Mouse (Mus musculus): ENCODE measurements at regions not wholly inside any gene's neighbourhood (a gene's known extent, or its start where the extent isn't known, plus 50 kb on each side); places are given as distances from the start of the nearest gene placed in this dataset.

GRCm38 (mm10) chr14:98877956-98878355 lies 116.2 kb downstream of the Rpl36a-ps1 start:
- ATAC-seq (ENCODE audit: low FRiP score): no peak
- Histone ChIP-seq H3K4me3 (no peak overlapping the region), H3K27me3 (no peaks in the 10 kb centered on the region), H3K9ac (no peak overlapping the region), H3K4me2 (no peak overlapping the region), H3K4me1 (replicated peaks) (no peaks in the 10 kb centered on the region), H3K9me3 (0 out of 2 replicates have a peak, but pooled peaks cover 2% of the 10 kb centered on the region), H3K27ac (no peak overlapping the region), H3K36me3 (no peaks in the 10 kb centered on the region)
- 86% methylated on average over 3 of the region's 3 CpGs for WGBS

DNA sequence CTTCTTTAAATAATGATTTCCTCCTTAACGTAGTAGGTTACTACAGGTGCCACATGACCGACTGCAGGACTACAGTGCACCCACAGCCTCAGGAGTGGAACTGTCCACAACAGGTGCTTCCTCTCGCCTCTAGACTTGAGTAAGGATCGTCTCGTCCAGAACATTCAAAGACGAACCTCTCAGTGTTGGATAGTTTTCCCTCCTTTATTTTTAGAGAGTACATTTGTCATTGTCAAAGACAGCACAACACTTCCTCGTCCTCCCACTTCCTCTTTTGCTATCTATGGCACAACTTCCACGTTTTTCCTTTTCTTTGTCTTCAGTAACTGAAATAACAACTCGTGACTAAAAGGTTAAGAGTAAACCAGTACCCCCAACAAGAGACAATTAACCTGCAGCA lies 120.7 kb downstream of the Rpl36a-ps1 start:
- no peak for ATAC-seq (ENCODE audit: low FRiP score)

GRCm38 (mm10) chr14:98869888-98870287 lies 124.2 kb downstream of the Rpl36a-ps1 start:
- Histone ChIP-seq H3K9ac (no peak overlapping the region), H3K4me2 (no peak overlapping the region), H3K9me3 (no peaks in the 10 kb centered on the region), H3K36me3 (no peaks in the 10 kb centered on the region), H3K4me1 (replicated peaks) (no peaks in the 10 kb centered on the region), H3K27ac (no peak overlapping the region), H3K27me3 (no peaks in the 10 kb centered on the region), H3K4me3 (no peak overlapping the region)
- WGBS: 87% methylated on average over 6 of the region's 6 CpGs
- no peak for ATAC-seq (ENCODE audit: low FRiP score)

More for the DNA sequence above, 120.7 kb downstream of the Rpl36a-ps1 start:
- Histone ChIP-seq H3K36me3 (no peaks in the 10 kb centered on the region), H3K27me3 (no peaks in the 10 kb centered on the region), H3K9ac (no peak overlapping the region), H3K4me2 (no peak overlapping the region), H3K4me1 (replicated peaks) (no peaks in the 10 kb centered on the region), H3K4me3 (no peak overlapping the region), H3K27ac (no peak overlapping the region), H3K9me3 (no peaks in the 10 kb centered on the region)
- 79% methylated on average over 9 of the region's 9 CpGs for WGBS

GRCm38 (mm10) chr14:98866880-98867279 lies 127.2 kb downstream of the Rpl36a-ps1 start:
- no peak overlapping the region for H3K4me3 ChIP-seq
- H3K9ac ChIP-seq: no peak overlapping the region
- no peak overlapping the region for H3K27ac ChIP-seq
- no peak overlapping the region for H3K4me2 ChIP-seq
- no peaks in the 10 kb centered on the region for H3K36me3 ChIP-seq
- H3K27me3 ChIP-seq: no peaks in the 10 kb centered on the region
- no peak for ATAC-seq (ENCODE audit: low FRiP score)
- H3K4me1 ChIP-seq (replicated peaks): no peaks in the 10 kb centered on the region
- H3K9me3 ChIP-seq: no peaks in the 10 kb centered on the region

DNA sequence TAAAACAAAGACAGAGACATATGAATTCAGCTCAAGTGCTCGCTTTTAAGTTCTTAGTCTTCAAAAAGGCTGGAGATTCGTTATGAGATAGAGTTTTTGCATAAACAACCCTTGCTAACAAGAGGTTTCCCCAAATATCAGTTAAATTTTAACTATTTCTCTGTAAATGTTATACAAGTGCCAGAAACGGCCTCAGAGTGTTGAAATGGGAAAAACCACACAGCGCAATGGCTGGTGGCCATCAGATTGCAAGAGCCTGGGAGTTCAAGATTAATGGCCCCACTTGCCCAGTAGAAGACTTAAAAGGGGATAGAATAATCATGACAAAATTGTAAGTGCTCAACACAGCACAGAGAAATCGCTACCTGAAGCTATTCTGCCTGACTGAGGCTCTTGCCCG lies 130.1 kb downstream of the Rpl36a-ps1 start:
- 87% methylated on average over 6 of the region's 6 CpGs for WGBS
- no peak overlapping the region for H3K4me3 ChIP-seq
- no peaks in the 10 kb centered on the region for H3K4me1 ChIP-seq (replicated peaks)
- no peak overlapping the region for H3K27ac ChIP-seq
- ATAC-seq (ENCODE audit: low FRiP score): no peak
- H3K9me3 ChIP-seq: no peaks in the 10 kb centered on the region
- no peaks in the 10 kb centered on the region; the same call in 1 of the 2 replicates for H3K27me3 ChIP-seq
- H3K9ac ChIP-seq: no peak overlapping the region
- H3K36me3 ChIP-seq: no peaks in the 10 kb centered on the region
- H3K4me2 ChIP-seq: no peak overlapping the region

DNA sequence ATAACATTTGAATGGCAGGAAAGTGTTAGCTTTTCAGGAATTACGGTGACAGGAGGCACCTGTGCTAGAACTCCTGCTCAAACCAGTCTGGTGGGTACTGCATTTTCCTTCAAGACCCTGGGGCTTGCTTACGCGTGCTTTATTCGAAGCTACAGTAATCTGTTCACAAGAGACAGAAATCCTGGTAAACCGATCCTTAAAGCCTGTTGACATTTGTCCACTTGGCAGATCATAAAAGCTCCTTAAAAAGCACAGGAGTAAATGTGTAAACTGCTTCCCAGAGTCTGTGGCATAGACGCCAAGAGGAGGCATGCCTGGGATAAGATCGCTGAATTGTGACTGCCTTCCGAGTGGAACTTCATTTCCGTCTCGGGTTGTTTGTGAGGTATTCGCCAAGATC lies 130.5 kb downstream of the Rpl36a-ps1 start:
- ATAC-seq (ENCODE audit: low FRiP score): no peak
- Histone ChIP-seq H3K4me1 (replicated peaks) (no peaks in the 10 kb centered on the region), H3K9ac (no peak overlapping the region), H3K27ac (no peak overlapping the region), H3K9me3 (no peaks in the 10 kb centered on the region), H3K27me3 (peaks cover 3% of the 10 kb centered on the region; the same call in 1 of the 2 replicates), H3K4me3 (no peak overlapping the region), H3K4me2 (no peak overlapping the region), H3K36me3 (no peaks in the 10 kb centered on the region)
- 86% methylated on average over 11 of the region's 11 CpGs for WGBS

DNA sequence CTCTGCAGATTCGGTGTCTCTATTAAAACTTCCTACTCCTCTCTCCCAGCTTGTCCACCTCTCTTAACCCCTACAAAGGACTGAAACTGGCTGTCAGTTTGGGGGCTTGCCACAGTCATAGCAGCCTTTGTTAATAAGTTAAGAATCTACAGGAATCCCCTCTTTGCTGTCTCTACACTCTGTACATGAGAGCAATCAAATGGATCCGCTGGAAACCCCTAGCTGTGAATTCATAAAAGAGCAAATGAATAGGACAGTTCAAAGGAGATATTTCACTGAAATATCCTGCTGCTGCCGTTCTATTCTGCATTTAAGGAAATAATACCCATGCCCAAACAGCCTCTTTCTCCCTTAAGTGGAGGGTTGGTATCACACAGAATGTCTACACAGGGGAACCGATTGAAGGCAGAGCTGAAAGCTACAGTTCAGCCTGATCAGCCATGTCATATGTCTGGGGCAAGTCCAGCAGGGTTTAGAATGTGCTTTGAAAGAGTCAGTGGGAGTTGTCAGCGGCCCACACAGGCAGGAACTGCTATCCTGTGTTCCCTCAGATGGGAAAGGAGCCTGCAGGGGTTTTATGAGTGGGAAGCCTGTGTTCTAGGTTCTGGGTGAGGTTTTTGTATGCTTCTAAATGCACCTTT lies 131.9 kb downstream of the Rpl36a-ps1 start:
- no peak overlapping the region for H3K4me3 ChIP-seq
- H3K9me3 ChIP-seq: no peaks in the 10 kb centered on the region
- ATAC-seq (ENCODE audit: low FRiP score): no peak
- no peak overlapping the region for H3K4me2 ChIP-seq
- WGBS: 39% methylated on average over 5 of the region's 5 CpGs
- H3K27me3 ChIP-seq: peaks cover 3% of the 10 kb centered on the region; the same call in 1 of the 2 replicates
- no peaks in the 10 kb centered on the region for H3K36me3 ChIP-seq
- H3K27ac ChIP-seq: no peak overlapping the region
- no peaks in the 10 kb centered on the region for H3K4me1 ChIP-seq (replicated peaks)
- no peak overlapping the region for H3K9ac ChIP-seq

DNA sequence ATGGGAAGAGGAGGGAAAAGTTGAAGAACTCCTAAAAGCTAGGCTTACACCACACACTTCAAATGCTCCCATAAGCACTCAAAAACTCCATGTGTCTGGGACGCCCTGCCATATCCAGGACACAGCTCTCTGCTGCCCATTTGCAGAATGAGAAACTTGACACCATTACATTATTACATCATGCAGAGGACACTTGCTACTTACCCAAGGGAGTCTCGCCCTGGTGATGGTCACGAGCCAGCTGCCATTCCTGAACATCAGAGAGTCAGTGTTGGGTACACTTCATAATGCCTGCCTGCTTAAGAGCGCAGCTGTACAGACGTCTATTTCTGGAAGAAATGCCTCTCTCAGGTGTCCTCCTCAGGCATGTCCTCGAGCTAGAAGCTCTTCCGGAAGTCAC lies 135.3 kb downstream of the Rpl36a-ps1 start:
- Histone ChIP-seq H3K9me3 (no peaks in the 10 kb centered on the region), H3K4me3 (no peak overlapping the region), H3K36me3 (no peaks in the 10 kb centered on the region), H3K4me2 (no peak overlapping the region), H3K27ac (no peak overlapping the region), H3K27me3 (peaks cover 3% of the 10 kb centered on the region; the same call in 1 of the 2 replicates), H3K4me1 (replicated peaks) (no peaks in the 10 kb centered on the region), H3K9ac (no peak overlapping the region)
- ATAC-seq (ENCODE audit: low FRiP score): no peak
- WGBS: 85% methylated on average over 7 of the region's 7 CpGs

DNA sequence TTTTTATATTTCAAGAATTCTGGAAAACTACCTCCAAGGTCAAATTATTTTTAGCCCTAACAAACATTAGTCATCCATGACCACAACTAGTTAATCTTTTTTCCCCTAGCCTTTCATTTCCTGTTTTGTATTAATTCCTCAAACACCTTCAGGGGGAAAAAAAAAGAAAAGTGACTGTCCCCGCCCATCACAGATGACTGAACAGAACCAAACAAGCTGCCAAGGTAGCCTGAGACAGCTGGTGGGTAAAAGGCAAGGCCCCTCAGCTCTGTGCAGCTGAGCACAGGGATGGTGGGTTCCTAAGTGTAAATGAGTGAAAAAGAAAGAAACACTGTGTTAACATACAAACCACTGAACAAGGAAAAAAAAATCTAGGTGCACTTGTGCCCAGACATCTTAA lies 145.6 kb downstream of the Rpl36a-ps1 start:
- WGBS: 52% methylated on average over 1 of the region's 1 CpGs
- H3K4me2 ChIP-seq: no peak overlapping the region
- no peaks in the 10 kb centered on the region for H3K4me1 ChIP-seq (replicated peaks)
- no peaks in the 10 kb centered on the region for H3K36me3 ChIP-seq
- H3K9ac ChIP-seq: no peak overlapping the region
- H3K9me3 ChIP-seq: no peaks in the 10 kb centered on the region
- ATAC-seq (ENCODE audit: low FRiP score): no peak
- peaks cover 4% of the 10 kb centered on the region; the same call in 1 of the 2 replicates for H3K27me3 ChIP-seq
- H3K27ac ChIP-seq: no peak overlapping the region
- no peak overlapping the region for H3K4me3 ChIP-seq

DNA sequence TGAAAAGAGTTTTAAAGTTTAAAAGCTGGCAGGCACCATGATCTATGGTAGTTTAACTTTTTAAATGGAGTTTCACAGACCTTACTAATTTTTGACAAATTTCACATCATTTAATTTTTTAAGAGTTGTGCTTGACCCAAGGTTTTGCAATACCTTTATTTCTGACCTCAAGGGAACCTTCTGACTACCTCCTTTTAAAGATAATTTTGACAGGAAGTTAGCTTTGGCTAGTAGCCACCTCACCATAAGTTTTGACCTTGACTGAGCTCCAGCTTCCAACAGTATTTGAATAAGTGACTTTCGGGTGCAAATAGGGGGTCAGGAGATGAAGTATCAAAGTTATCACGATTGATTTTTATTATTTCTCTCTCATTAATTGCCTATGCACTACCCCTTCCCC lies 149.9 kb downstream of the Rpl36a-ps1 start:
- Histone ChIP-seq H3K4me2 (no peak overlapping the region), H3K27ac (no peak overlapping the region), H3K4me3 (no peak overlapping the region), H3K27me3 (peaks cover 4% of the 10 kb centered on the region; the same call in 1 of the 2 replicates), H3K4me1 (replicated peaks) (no peaks in the 10 kb centered on the region), H3K36me3 (no peaks in the 10 kb centered on the region), H3K9ac (no peak overlapping the region), H3K9me3 (no peaks in the 10 kb centered on the region)
- WGBS: 89% methylated on average over 2 of the region's 2 CpGs
- no peak for ATAC-seq (ENCODE audit: low FRiP score)

- WGBS: 75% methylated on average over 5 of the region's 5 CpGs
- Histone ChIP-seq H3K9me3 (no peaks in the 10 kb centered on the region), H3K4me3 (no peak overlapping the region), H3K27ac (no peak overlapping the region), H3K4me2 (no peak overlapping the region), H3K4me1 (replicated peaks) (peaks cover 17% of the 10 kb centered on the region), H3K36me3 (no peaks in the 10 kb centered on the region), H3K27me3 (no peaks in the 10 kb centered on the region), H3K9ac (no peak overlapping the region)
- no peak for ATAC-seq (ENCODE audit: low FRiP score)
Measured at GRCm38 (mm10) chr14:98834316-98834715, 159.8 kb downstream of the Rpl36a-ps1 start.

- H3K9ac ChIP-seq: no peak overlapping the region
- peaks cover 17% of the 10 kb centered on the region for H3K4me1 ChIP-seq (replicated peaks)
- peak; percentile 76 for ATAC-seq (ENCODE audit: low FRiP score)
- H3K27me3 ChIP-seq: no peaks in the 10 kb centered on the region
- H3K36me3 ChIP-seq: no peaks in the 10 kb centered on the region
- H3K9me3 ChIP-seq: no peaks in the 10 kb centered on the region
- H3K4me3 ChIP-seq: no peak overlapping the region
- H3K27ac ChIP-seq: peak overlapping the region; percentile 44; the same call in 1 of the 2 replicates
- 35% methylated on average over 13 of the region's 13 CpGs for WGBS
- H3K4me2 ChIP-seq: peak overlapping the region; percentile 32; the same call in 1 of the 2 replicates
Measured at GRCm38 (mm10) chr14:98833230-98833999, 160.7 kb downstream of the Rpl36a-ps1 start.

DNA sequence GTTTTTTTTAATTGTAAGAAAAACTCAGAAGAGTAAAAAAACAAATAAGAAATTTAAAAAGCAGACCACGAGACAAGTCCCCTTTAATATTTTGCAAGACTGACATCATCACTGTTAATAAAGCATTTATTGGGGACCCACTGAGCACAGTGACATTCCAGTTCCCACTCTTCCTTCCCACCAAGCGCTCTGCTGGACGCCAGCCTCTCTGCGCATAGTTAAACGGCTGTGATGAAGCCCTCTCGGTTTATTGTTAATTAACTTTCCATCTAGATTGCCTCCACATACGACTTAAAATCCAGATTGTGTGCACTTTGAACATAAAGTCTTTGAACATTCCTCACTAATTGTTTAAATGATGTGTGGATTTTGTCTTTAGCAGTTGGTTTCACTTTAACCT lies 161.7 kb downstream of the Rpl36a-ps1 start:
- 23% methylated on average over 7 of the region's 7 CpGs for WGBS
- no peak for ATAC-seq (ENCODE audit: low FRiP score)
- no peak overlapping the region for H3K27ac ChIP-seq
- H3K9ac ChIP-seq: no peak overlapping the region
- peaks cover 23% of the 10 kb centered on the region for H3K4me1 ChIP-seq (replicated peaks)
- no peak overlapping the region for H3K4me2 ChIP-seq
- no peak overlapping the region for H3K4me3 ChIP-seq
- no peaks in the 10 kb centered on the region for H3K9me3 ChIP-seq
- H3K27me3 ChIP-seq: no peaks in the 10 kb centered on the region
- H3K36me3 ChIP-seq: no peaks in the 10 kb centered on the region
